ENCODE assay signal across 8 mouse cellular contexts in genomic region chr5:100845485-100845847, GRCm38 (mm10). TPM values are rescaled to one million over a fixed set of nuclear protein-coding genes. Genes with fewer than 3 reads are reported as not detected.
DNase-seq lines count a peak whose midpoint lies in the region; ATAC-seq and TF ChIP-seq lines count a peak whose summit lies in the region.

Gene Gpat3 (plus strand): TSS chr5:100845713.

- H3K27me3 ChIP-seq in forebrain, embryonic 12.5 days, result peaks cover 65% of the 10 kb centered on the region
- peaks cover 58% of the 10 kb centered on the region for H3K27me3 ChIP-seq in midbrain, embryonic 12.5 days

- H3K36me3 ChIP-seq in forebrain, embryonic 12.5 days (replicated peaks), result no peaks in the 10 kb centered on the region
- H3K36me3 ChIP-seq in midbrain, embryonic 12.5 days, result no peaks in the 10 kb centered on the region

- no peak for TF ChIP-seq CTCF in left cerebral cortex, adult 2 months (IDR thresholded peaks at IDR 0.05)

- peak within 1 kb of the TSS; percentile 57 for H3K4me3 ChIP-seq in forebrain, embryonic 12.5 days (replicated peaks)
- H3K4me3 ChIP-seq in left cerebral cortex, adult 2 months, result peak within 1 kb of the TSS; percentile 65
- peak within 1 kb of the TSS; percentile 64 for H3K4me3 ChIP-seq in midbrain, embryonic 12.5 days

- peak within 1 kb of the TSS; percentile 59 for H3K9ac ChIP-seq in forebrain, embryonic 12.5 days
- H3K9ac ChIP-seq in midbrain, embryonic 12.5 days (replicated peaks), result peak within 1 kb of the TSS; percentile 47

- peak within 1 kb of the TSS; percentile 99 for H3K4me2 ChIP-seq in forebrain, embryonic 12.5 days
- peak within 1 kb of the TSS; percentile 100 for H3K4me2 ChIP-seq in midbrain, embryonic 12.5 days (replicated peaks)

- peaks cover 18% of the 10 kb centered on the region for H3K4me1 ChIP-seq in forebrain, embryonic 12.5 days
- H3K4me1 ChIP-seq in midbrain, embryonic 12.5 days, result peaks cover 12% of the 10 kb centered on the region

- ATAC-seq in frontal cortex, adult (ENCODE audit: low TSS enrichment), result peak; percentile 75
- ATAC-seq in forebrain, embryonic 12.5 days (ENCODE audit: low FRiP score), result no peak
- ATAC-seq in midbrain, embryonic 12.5 days (ENCODE audit: low FRiP score, low read depth), result no peak

- H3K9me3 ChIP-seq in forebrain, embryonic 12.5 days, result 0 out of 2 replicates have a peak, but pooled peaks cover 5% of the 10 kb centered on the region
- H3K9me3 ChIP-seq in midbrain, embryonic 12.5 days, result peaks cover 6% of the 10 kb centered on the region; the same call in 1 of the 2 replicates

- WGBS in forebrain, embryonic 12.5 days, result under 1% methylated on average over 16 of the region's 16 CpGs
- WGBS in midbrain, embryonic 12.5 days, result under 1% methylated on average over 16 of the region's 16 CpGs

- intact Hi-C loops in left cerebral cortex, adult 2 months (cut with DNase I), result no loop called here

- no peak within 1 kb of the TSS for H3K27ac ChIP-seq in forebrain, embryonic 12.5 days
- H3K27ac ChIP-seq in left cerebral cortex, adult 2 months, result peak within 1 kb of the TSS; percentile 67
- no peak within 1 kb of the TSS for H3K27ac ChIP-seq in midbrain, embryonic 12.5 days (replicated peaks)

- no peak for DNase-seq in frontal cortex, postnatal 10 days (ENCODE audit: low spot score in 2 of 2)
- DNase-seq in adrenal gland, adult 8-10 months, result peak; percentile 12
- DNase-seq in heart, postnatal 4 days, result peak; percentile 63
- DNase-seq in left cerebral cortex, adult 2 months (ENCODE audit: extremely low spot score in 1 of 2, low spot score in 2 of 2), result peak; percentile 17 to 35
- DNase-seq in testis, postnatal 10 days (ENCODE audit: low spot score), result peak; percentile 49

RNA-seq across cellular contexts. Expression of gene Gpat3, which starts in this region (rescaled TPM):
- 10 to 100 TPM; 12.5 to 20.7 (median 15.4) TPM for total RNA-seq in adrenal gland, adult 8-10 months (2022)
- 0.20 and 0.74 TPM in 2 replicates for polyA plus RNA-seq in forebrain, embryonic 12.5 days (2016; fragmentation: Nextera tagmentation; extraction: Ambion mirVana)
- total RNA-seq in heart, postnatal 4 days (2021), result 10 to 100 TPM; 36.5 to 37.9 TPM
- 1 to 10 TPM; 3.9 to 5.0 TPM for total RNA-seq in left cerebral cortex, adult 2 months (2021)
- polyA plus RNA-seq in midbrain, embryonic 12.5 days (2016; fragmentation: Nextera tagmentation; extraction: Ambion mirVana), result 0.56 TPM in 1 of 2 replicates, not detected in the other

Comparison
In these comparisons a context has a peak if more than half of its experiments do, and no peak if none do; other contexts are left out.
1. DNase-seq: peak in adrenal gland, adult 8-10 months (single experiment), heart, postnatal 4 days (single experiment), left cerebral cortex, adult 2 months (2 of 2) and testis, postnatal 10 days (single experiment); none in frontal cortex, postnatal 10 days (0 of 2).
2. Peak in every context shown above with its lines, with median percentiles within 50 percentile points of each other: H3K4me3 ChIP-seq.